Comparison of ENCODE assay signal across 8 mouse cellular contexts in the genomic region with DNA sequence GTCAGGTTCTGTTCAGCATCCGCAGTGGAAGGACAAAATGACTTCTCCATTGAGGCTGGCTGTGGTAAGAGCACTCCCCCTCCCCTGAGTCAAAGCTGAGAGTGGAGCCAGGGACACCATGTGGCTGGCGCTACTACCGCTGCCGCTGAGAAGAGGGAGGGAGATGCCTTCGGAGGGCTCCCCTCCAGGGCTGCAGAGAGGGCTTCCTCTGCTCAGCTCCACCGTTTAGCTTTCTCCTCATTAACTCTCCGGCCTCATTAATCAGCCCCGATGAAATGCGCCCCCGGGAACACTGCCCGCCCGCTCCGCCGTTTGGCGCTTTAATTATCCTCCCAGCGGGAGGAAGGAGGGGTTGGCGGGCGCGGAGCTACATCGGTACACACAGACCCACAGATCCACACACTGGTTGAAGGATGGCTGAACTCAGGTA. TPM values are rescaled to one million over a fixed set of nuclear protein-coding genes. Genes with fewer than 3 reads are reported as not detected.
A peak's percentile ranks its signal among the peaks of the same experiment; 100 is the strongest.
DNase-seq lines count a peak whose midpoint lies in the region; ATAC-seq and TF ChIP-seq lines count a peak whose summit lies in the region.

No protein-coding gene starts in this region.

- no peaks in the 10 kb centered on the region for H3K27me3 ChIP-seq in neural tube, embryonic 14.5 days (ENCODE audit: control insufficient read depth, insufficient read depth, low read length)

- H3K9me3 ChIP-seq in neural tube, embryonic 14.5 days (ENCODE audit: control insufficient read depth, low read length) = no peaks in the 10 kb centered on the region

- H3K9ac ChIP-seq in neural tube, embryonic 14.5 days (replicated peaks; ENCODE audit: low read depth, low read length) = no peak overlapping the region

- WGBS in neural tube, embryonic 14.5 days = under 1% methylated on average over 20 of the region's 20 CpGs

- H3K4me3 ChIP-seq in left cerebral cortex, adult 2 months = peak overlapping the region; percentile 39
- H3K4me3 ChIP-seq in neural tube, embryonic 14.5 days (ENCODE audit: low read depth, low read length) = 0 out of 2 replicates have a peak overlapping the region, but pooled peaks have one; percentile 12

- no peaks in the 10 kb centered on the region for H3K36me3 ChIP-seq in neural tube, embryonic 14.5 days (ENCODE audit: control insufficient read depth, insufficient read depth, low read length)

- H3K4me1 ChIP-seq in neural tube, embryonic 14.5 days (ENCODE audit: control insufficient read depth, insufficient read depth, low read length) = peaks cover 26% of the 10 kb centered on the region

- peak overlapping the region; percentile 35 for H3K4me2 ChIP-seq in neural tube, embryonic 14.5 days (ENCODE audit: low read depth, low read length)

- DNase-seq in left cerebral cortex, adult 18-20 months (ENCODE audit: low spot score in 2 of 2) = peak; percentile 26 to 51
- DNase-seq in left cerebral cortex, adult 11 months (ENCODE audit: low spot score) = no peak
- peak; percentile 67 for DNase-seq in cerebellum, adult 9-11 months
- DNase-seq in frontal cortex, postnatal 10 days (ENCODE audit: low spot score in 2 of 2) = peak; percentile 57 to 58
- DNase-seq in left cerebral cortex, adult 2 months (ENCODE audit: extremely low spot score in 1 of 2, low spot score in 2 of 2) = peak; percentile 57 to 62
- no peak for DNase-seq in urinary bladder, adult 18-20 months (ENCODE audit: low spot score in 2 of 2)
- DNase-seq in thymus, adult 18-20 months = no peak

- TF ChIP-seq CTCF in left cerebral cortex, adult 2 months (IDR thresholded peaks at IDR 0.05) = no peak; the same call in 1 of the 2 replicates

- ATAC-seq in neural tube, embryonic 14.5 days (ENCODE audit: low read depth) = peak; percentile 85

- intact Hi-C loops in left cerebral cortex, adult 2 months (cut with DNase I) = loop anchor here (2.0 kb wide), 1 partner anchor 24 kb away; a partner anchor contains a TSS

- 0 out of 2 replicates have a peak overlapping the region, but pooled peaks have one; percentile 1 for H3K27ac ChIP-seq in left cerebral cortex, adult 2 months
- no peak overlapping the region for H3K27ac ChIP-seq in neural tube, embryonic 14.5 days (ENCODE audit: low read depth, low read length)

RNA-seq across cellular contexts. Expression of a gene that starts 23.4 kb away (rescaled TPM):
- 10 to 100 TPM; 12.7 to 21.8 TPM for total RNA-seq in left cerebral cortex, adult 18-20 months (2021)
- 10 to 100 TPM; 30.9 to 34.3 TPM for total RNA-seq in left cerebral cortex, adult 2 months (2021)
- polyA plus RNA-seq in neural tube, embryonic 14.5 days (2014; fragmentation: Nextera tagmentation; extraction: Ambion mirVana) = 13.6 and 25.1 TPM in 2 replicates

RNA-seq across cellular contexts. Expression of a gene that starts 32.6 kb away (rescaled TPM):
- 10 to 100 TPM; 14.0 to 23.0 TPM for total RNA-seq in left cerebral cortex, adult 18-20 months (2021)
- total RNA-seq in left cerebral cortex, adult 2 months (2021) = 10 to 100 TPM; 21.4 to 26.7 TPM
- polyA plus RNA-seq in neural tube, embryonic 14.5 days (2014; fragmentation: Nextera tagmentation; extraction: Ambion mirVana) = 36.2 and 39.5 TPM in 2 replicates

RNA-seq across cellular contexts. Expression of a gene that starts 54.8 kb away (rescaled TPM):
- total RNA-seq in left cerebral cortex, adult 18-20 months (2021) = 1 to 10 TPM; 4.9 to 7.2 TPM
- 1 to 10 TPM; 8.0 to 9.5 TPM for total RNA-seq in left cerebral cortex, adult 2 months (2021)
- polyA plus RNA-seq in neural tube, embryonic 14.5 days (2014; fragmentation: Nextera tagmentation; extraction: Ambion mirVana) = 2.4 and 3.7 TPM in 2 replicates

Comparison
In these comparisons a context has a peak if more than half of its experiments do, and no peak if none do; other contexts are left out.
1. DNase-seq: peak in left cerebral cortex, adult 18-20 months (2 of 2), cerebellum, adult 9-11 months (single experiment), frontal cortex, postnatal 10 days (2 of 2) and left cerebral cortex, adult 2 months (2 of 2); none in left cerebral cortex, adult 11 months (single experiment), urinary bladder, adult 18-20 months (0 of 2) and thymus, adult 18-20 months (0 of 2).